Mouse (Mus musculus): ENCODE data around the gene Glrx5. TPM values are rescaled to one million over a fixed set of nuclear protein-coding genes. Genes with fewer than 3 reads are reported as not detected.

Gene Glrx5
- total RNA-seq, 2 experiments from 2014 or later = 115 to 227 TPM

DNA sequence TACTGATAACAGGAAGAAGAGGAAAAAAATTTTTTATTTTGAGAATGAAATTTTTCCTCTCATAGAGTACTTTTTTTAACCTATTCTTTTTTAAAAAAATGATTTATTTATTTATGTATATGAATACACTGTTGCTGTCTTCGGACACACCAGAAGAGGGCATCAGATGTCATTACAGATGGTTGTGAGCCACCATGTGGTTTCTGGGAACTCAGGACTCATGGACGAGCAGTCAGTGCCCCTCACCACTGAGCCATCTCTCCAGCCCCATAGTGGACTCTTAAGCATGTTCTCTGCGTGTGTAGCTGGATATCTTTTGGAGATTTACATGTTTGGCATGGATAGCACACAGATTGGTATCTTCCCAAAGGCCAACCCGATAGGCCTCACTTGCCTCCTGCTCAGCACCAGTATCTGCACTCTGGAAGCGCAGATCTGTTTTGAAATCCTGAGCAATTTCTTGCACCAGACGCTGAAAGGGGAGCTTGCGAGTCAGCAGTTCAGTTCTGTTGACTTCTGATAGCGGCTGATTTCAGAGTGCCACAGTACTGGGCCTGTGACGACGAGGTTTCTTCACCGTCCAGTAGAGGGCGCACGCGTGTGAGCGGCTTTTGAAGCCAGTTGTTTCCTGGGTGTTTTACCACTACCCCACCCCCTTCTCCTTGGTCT, 5.0 kb upstream of the Glrx5 start:
- DNase-seq (ENCODE audit: low spot score in 2 of 2) = peak; percentile 77 to 79

DNA sequence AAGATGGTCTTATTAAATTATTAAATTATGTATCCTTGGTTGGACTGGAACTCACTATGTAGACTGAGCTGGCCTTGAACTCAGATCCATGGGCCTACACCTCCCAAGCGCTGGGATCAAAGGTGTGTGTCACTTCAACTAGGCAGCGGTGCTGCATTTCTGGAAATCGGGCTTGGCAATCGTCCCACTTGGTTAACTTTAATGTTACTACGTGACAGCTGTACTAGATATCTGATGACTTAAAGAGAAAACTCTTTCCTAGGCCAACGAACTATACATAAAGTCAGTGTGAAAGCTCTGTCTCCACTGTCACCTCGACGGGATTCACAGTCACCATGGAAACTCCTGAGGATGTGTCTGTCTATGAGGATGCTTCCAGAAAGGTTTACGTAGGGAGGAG, 2.6 kb upstream of the Glrx5 start:
- no peak for DNase-seq (ENCODE audit: low spot score in 2 of 2)

DNA sequence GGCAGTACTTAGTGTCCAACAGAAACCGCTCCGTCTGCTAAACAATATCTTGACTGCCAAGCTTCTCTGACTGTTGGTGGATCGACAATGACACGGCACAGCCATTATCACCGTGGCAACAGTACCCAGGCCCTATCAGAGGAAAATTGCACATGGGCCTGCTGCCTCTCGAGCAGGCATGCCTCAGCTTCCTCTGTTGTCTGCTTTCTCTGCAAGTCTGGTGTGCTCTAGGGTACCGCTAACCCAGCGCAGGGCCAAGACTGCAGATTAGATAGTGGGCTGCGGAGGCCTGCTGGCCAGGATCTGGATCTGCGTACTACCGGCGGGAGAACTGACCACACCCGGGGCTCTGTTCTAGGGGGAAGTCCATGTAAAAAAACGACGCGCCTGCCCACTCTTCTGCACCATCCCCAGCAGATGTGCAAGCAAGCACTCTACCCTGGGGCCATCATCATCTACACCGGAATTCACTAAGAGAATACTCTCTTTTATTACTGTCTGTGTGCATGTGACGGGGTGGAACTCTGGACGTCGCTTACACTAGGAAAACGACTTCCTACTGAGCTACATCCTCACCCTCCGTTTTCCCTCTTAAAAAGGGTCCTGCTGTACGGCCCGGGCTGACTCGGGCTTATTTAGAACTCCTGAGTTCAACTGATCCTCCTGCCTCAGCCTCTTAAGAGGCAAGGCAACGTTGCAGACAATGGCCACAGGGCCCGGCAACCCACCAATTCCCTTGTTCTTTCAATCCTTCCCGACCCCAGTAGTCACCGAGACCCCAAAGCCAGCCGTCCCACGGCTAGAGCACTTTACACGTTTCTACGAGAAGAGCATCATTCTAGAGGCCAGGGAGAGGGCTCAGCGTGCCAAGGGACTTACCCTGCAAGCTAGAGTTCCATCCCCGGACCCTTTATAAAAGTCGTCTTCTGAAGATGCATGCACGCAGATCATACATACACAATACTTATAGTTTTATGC, 1.1 kb upstream of the Glrx5 start:
- no peak for DNase-seq (ENCODE audit: low spot score in 2 of 2)

DNA sequence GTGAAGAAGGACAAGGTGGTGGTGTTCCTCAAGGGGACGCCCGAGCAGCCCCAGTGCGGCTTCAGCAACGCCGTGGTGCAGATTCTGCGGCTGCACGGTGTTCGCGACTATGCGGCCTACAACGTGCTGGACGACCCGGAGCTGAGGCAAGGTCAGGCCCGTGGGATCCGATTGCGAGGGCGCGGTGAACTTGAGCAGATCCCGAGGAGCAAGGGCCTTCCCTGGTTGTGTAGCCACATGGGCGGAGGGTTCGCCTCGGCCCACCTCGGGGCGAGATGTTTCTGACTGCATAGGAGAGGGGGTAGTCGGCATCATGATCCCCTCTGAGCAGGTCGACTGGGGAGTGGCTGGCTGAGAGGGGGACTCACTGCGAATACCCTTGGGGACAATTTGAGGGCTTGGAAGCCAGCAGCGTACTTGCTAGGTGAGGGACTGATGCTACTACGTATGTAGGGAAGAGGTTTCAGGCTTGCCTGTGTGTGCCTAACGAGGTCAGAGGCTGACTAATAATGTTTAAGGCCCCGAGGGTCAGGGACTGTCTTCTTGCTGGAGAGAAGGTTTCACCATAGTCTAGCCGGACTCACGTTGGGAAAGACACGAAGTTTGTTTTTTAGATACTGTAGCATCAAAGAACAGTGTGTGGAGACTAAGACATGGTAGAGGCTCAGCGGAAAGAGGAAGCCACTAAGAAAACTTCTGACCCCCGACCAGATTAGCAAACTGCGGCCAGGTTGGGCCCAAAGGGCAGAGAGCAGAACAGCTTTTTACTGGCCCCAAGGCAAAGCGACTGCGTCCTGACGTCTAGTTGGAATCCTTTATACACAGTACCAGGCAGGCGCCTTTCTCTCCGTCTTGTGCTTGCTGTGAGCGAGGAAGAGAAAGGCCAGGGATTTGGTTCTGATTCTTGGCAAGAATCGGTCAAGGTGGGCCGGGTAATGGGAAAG, 616 bp downstream of the Glrx5 start:
- DNase-seq (ENCODE audit: low spot score in 2 of 2) = no peak

DNA sequence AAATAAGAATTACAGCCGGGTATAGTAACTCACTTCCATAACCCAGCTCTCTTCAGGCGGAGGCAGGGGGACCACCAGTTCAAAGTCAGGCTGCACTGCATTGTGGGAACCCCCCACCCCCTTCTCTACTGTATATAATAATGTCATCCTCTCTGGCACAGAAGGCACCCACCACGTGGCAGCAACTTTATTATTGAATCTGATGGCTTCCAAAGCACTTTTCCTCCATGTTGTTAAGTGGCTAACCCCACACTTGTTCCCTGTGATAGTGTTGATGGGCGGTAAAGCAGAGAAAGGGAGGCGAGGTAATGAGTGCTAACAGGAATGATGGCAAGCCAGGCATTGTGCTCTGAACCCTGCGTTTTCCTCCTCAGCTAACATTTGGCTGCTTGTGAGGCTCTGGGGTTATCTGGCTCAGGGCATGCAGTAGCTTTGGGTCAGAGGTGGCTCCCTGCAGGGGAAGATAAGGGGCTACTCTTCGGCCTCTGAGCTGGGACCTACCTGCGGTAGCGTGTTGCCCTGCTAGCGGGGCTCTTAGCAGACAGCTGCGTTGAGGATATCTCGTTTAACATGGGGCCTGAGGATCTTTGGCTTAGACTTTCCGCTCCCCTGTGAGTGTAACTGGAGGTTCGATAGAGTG, 1.8 kb downstream of the Glrx5 start:
- DNase-seq (ENCODE audit: low spot score in 2 of 2) = no peak

DNA sequence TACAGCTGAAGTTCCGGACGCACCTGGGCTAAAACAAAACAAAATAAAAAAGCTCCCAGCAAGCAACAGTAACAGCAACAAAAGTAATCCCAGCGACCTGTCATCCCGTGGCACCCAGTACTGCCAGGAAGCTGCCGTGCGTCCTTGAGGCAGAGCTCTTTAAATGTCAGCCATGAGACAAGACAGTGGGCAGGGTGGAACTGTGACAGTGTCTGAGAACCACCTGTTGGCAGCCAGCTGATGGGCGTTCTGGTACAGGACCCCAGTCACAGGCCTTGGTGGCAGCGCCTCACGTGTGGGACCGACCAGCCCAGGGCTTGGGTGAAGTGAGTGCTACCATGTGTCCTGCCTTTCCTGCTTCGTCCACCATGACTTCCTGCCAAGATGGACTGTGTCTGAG, 5.7 kb downstream of the Glrx5 start:
- no peak for DNase-seq (ENCODE audit: low spot score in 2 of 2)

DNA sequence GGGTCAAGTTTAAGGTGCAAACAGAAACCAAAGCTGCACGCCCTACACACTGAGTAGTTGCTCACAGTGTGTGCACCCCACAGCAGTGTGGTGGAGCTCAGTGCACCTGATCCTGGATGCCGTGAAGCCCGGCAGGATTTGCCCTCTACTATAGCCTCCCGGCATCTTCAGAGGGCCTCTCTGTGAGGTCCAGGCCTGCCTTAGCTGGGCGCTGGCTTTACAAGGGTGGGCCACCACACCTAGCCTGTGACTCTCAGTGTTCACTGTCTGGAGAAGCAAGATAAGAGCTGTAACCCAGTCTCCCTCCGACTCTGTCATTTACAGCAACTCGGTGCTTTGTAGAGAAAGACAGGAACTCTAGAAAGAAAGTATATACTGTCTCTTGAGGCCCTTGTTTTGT, 6.4 kb downstream of the Glrx5 start:
- DNase-seq (ENCODE audit: low spot score in 2 of 2) = no peak

DNA sequence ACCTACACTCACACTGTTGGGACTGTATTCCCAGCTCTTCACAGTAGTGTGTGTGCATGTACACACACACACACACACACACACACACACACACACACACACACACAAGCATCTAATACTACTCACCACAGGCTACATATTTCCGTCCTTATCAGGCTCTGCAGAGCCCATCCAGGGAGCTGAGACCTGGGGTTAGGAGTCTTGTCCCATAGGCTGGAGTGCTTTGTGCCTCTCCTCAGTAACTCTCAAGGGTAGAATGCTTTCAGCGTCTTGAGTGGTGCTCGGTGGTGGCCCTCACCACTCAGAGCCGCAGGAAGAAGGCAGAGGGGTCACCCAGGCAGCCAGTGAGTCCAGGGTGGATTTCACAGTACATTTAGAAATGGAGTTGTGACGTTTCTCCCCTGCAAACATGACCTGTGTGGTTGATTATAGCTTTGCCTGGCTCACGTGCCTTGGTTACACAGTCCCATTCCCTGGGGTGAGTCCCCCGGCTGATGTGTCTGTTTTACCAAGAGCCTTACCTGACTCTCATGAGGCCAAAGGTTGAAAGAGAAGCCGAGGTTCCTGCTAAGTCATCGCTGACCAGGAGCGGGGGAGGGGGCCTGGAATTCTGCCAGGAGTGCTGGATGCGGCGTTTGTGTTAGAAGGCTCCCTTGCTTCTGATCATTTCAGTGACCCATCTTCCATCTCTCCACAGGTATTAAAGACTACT, 7.2 kb downstream of the Glrx5 start:
- no peak for DNase-seq (ENCODE audit: low spot score in 2 of 2)

DNA sequence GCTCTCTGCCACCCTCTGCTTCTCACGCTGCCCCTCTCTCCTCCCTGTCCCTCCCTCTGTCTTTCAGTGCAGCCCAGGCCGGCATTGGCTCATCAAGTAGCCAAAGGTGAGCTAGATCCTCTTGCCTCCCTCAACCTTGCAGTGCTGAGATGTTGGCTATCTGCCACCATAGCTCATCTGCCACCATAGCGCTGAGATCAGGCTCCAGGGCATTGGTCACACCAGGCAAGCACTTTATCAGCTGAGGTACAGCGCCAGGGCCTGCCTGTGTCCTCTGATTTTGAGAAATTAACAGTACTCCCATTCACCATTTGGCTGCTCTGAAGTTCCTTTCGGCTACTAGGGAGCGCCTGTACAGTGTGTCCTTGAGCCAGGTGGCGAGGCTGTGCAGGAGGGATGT, 8.5 kb downstream of the Glrx5 start:
- no peak for DNase-seq (ENCODE audit: low spot score in 2 of 2)

DNA sequence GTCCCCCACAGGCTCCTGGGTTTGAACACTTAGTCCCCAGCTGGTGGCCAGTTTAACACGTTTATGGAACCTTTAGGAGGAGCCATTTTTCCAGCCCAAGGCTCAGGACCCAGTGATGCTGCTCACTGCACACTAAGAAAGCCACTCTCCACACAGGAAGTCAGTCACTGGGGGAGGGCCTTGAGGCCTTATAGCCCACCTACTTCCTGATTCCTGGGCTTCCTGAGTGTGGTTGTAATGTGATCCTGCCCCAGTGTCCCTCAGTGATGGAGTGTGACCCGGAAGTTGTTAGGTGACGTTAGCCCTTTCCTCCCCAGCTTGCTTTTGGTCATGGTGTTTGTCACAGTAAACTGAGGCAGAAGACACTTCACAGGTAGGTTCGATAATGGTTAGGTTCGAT, 10.6 kb downstream of the Glrx5 start:
- DNase-seq (ENCODE audit: low spot score in 2 of 2) = no peak

DNA sequence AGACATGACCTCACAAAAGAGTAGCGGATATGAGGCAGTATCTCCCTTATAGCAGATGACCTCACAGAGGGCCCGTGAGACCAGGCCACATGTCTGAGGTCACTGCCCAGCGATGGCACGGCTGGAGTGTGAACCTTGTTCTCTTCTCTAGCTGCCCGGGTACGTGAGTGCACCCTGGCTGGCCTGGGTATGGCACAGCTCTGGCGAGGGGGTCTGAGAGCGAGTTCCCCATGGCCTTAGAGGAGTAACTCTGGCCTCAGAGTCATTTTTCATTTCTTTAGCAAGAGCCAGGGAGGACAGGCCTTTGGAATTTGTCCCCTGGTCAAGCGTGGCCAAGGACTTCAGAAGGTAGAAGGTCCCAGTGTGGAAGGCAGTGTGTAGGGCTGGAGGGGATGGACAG, 12.3 kb downstream of the Glrx5 start:
- no peak for DNase-seq (ENCODE audit: low spot score in 2 of 2)

DNA sequence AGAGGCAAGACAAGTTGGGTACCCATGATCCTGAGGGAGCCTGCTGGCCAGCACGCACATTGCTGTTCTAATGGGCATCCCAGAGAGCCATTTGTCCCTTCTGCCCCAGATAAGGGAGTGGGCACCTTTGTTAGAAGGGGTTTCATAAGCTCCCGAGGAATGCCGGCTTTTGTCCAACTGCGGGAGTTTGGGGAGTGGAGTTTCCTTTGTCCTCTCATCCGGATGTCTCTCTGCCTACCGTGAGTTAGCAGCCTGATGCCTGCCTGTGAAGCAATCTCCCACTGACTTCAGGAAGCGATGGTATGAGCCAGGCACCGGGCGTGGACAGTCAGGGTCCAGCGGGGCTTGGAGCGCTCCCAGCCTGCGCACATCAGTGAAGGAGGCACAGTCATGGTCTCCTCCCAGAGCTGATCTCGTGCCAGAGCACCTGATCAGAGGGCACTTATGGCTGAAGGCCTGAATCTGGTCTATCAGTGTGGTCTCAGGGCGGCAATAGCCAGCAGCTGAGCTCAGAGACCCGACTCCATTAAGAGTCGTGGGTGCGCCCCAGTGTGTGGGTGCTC, 15.9 kb downstream of the Glrx5 start:
- no peak for DNase-seq (ENCODE audit: low spot score in 2 of 2)

DNA sequence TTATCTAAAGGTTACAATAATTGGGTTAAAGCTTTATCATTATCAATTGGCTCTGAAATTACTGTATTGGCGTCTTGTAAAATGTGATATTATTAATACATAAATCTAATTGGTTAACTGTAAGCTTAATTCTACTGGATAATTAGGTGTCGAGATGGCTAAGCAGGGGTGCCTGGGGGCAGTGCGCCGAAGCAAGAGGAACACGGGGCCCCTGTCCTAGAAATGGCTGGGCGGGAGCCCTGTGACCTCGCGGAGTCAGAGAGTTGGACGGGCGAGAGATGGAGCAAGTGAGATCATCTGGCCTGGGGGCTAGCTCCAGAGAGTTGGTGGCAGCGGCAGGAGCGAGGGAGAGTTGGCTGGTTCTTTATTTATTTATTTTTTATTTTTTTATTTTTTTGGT, 17.3 kb downstream of the Glrx5 start:
- DNase-seq (ENCODE audit: low spot score in 2 of 2) = no peak

DNA sequence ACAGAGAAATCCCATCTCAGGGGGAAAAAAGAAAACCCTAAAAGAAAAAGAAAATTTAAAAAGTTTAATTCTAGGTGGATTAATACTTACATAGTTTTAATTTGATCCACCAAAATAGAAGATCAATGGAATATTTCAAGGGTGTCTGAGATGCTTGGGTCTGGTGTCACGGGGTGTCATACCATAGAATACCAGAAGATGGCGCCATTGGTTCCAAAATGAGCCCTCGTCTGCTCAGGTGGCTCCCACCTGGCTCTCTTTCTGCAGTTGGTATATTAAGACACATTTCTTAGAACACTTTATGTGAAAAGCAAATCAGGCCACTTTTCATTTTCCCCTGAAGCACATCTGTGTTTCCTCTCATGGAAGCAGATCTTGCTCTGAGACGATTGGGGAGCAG, 18.4 kb downstream of the Glrx5 start:
- peak; percentile 50 to 53 for DNase-seq (ENCODE audit: low spot score in 2 of 2)

DNA sequence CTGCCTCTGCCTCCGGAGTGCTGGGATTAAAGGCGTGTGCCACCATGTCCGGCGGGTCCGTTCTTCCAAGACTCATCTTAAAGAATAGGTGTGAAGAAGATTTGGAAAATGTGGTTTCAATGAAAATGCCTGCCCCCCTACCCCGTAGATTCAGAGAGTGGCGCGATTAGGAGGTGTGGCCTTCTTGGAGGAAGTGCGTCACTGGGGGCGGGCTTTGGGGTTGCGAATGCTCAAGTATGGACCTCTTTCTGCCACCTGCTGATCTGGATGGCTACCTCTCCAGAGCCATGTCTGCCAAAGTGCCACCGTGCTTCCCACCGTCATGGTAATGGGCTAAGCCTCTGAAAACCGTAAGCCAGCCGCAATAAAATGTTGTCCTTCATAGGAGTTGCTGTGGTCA, 21.6 kb downstream of the Glrx5 start:
- DNase-seq (ENCODE audit: low spot score in 2 of 2) = no peak

DNA sequence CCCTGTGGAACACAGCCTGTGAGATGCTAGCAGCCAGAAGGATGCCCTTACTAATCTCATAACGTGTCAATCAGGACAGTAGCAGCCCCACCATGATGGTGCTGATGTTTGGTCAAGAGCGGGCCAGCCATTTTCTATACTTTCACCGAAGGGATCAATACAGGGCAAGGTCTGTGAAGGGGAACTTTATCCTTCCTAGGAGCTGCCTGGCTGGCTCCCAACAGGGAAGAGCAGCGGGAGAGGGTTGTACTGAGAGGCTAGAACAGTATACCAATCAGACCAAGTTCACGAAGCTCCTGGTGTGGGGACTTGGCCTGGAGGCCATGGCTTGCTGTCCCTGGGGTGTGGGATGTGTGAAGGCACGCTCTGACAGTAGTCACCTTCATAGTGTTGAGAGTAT, 22.8 kb downstream of the Glrx5 start:
- DNase-seq (ENCODE audit: low spot score in 2 of 2) = no peak

DNA sequence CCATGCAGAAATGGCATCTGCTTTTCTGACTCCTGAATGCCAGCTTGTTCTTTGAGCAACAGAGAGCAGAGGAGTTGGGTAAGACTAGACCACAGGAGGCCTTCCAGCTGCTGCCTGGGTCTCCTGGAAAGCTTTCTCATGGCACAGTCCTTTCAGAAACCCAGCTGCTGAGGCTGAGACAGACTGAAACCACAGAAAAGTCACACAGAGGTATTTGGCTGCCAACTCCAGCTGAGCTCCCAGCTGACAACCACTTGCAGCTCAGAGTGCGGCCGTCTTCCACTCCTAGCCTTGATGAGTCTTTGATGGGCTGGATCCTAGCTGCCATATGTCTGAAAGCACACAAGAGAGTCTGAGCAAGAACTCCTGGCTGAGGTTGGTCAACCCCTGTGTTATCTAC, 27.5 kb downstream of the Glrx5 start:
- no peak for DNase-seq (ENCODE audit: low spot score in 2 of 2)

DNA sequence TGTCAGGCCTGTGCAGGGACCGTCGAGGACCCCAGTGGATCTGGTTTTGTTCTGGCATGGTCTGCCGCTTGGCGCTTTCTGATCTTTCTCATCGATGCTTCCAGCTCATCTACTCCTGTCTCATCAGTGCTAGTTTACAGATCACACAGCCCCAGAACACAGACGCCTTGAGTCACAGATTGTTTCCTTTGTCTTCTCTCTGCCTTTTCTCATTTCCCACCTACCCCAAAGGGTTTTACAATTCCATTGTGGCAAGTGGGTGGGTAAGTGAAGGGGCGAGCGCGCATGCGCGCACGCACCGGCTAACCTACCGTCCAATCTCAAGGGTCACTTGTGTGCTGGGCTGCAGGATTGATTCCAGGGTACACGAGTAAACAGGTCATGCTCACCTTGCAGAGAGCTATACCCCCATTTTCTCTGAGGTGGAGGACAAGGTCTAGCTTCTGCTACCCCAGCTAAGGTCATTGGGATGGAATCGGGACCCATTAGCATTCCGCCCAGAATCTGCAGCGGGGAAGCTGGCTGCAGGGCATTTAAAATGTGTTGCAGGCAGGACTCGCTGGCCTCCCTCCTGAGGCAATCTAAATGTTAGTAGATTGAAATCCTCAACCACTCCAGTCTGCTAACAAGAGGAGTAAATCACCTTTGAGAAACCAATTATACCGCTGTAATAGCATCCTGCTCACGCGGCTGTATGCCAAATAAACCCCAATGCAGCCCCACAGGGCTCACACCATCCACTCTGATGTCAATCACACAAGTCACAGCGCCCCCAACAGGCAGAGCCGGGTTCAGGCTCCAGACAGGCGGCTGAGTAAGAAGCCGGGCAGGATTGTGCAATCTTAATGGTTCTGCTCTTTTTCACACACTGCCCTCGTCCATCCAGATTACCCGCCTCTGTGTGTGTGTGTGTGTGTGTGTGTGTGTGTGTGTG, 31.0 kb downstream of the Glrx5 start:
- peak in 1 of 2 experiments; percentile 30 for DNase-seq (ENCODE audit: low spot score in 2 of 2)

DNA sequence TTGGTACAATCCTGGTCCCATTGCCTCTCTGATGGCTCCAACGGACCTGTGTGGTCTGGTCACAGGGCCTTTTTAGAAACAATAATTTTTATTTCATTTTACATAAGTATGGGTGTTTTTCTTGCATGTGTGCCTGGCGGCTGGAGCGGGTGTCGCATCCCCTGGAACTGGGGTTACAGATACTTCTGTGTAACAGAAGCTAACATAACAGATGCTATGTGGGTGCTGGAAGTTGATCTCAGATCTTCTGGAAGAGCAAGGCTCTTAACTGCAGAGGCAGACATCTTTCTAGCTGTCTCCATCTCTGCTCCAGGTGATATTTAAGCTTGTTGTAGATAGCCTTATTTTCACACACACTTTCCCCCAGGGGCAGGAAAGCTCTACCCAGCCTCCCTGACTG, 31.7 kb downstream of the Glrx5 start:
- no peak for DNase-seq (ENCODE audit: low spot score in 2 of 2)

Data from adrenal gland, adult 18-20 months (tissue).